Mouse (Mus musculus): ENCODE results near the gene Myl4.
A peak's percentile ranks its signal among the peaks of the same experiment; 100 is the strongest.

Gene Myl4

DNA sequence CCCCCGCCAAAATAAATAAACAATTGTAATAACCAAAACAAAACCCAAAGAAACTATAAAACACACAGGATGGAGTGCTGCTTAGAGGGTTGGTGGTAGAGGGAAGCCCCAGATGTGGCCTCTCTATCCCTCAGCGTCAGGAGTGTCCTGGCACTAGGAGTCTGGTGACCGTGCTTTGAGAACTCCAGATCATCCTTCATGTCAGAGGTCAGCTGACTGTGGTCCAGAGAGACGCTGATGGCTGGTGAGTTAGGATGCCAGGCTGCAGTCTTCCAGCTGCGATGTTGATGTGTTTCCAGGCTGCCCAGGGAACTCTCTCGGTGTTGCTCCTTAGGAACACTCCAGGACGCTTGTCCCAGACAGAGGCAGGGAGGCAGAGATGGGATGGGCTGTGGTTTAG is 21.6 kb downstream of the Myl4 start:
- no peak for DNase-seq

DNA sequence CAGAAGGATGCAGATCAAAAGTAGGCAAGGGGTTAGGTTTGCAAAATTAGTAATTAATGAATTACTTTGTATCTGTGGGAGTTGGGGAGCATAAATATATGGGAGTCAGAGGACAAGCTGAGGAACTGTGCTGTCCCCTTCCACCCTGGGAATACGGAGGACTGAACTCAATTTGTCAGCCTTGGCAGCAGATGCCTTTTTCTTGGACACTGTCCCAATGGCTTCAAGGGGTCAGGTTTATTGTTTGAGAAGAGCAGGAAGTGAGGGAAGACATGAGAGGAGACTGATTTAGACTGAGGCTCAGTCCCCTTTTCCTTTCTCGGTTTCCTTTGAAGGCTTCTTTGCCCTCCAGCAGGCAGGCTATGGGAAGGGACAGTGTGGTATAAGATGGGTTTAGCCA is 22.1 kb downstream of the Myl4 start:
- no peak for DNase-seq

DNA sequence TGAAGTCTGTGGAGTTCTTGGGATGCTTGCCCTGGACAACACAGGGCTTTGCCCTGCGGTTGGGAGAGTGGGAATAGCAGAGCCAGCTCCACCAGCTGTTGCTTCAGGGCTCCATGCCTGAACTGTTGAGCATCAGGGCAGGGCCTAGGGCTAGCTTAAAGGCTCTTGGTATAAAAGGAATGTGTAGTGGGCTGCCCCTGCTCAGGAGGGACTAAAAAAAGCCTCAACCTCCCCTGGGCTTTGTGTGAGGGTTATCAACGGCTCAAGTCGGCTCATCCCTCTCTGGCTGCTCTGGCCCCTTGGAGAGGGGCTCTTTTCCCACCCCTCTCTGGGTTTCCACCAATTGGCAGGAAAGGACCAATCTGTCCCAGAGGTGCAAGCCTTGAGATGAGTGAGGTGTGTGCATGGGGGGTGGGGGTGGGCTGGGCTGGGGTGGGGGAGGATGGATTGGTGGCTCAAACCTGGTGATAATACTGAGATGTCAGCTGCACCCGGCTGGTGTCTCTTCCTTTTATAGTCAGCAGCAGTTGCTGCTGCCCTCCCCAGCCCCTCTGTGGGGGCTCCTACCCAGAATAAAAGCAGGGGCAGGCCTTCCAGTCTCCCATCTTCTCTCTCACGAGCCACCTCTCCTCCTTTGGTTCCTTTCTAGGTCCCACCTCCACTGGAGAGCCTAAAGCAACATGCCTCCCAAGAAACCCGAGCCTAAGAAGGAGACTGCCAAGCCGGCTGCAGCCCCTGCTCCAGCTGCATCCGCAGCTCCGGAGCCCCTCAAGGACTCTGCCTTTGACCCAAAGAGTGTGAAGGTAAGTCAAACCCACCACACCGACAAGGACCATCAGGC is 26.5 kb downstream of the Myl4 start:
- DNase-seq: no peak

DNA sequence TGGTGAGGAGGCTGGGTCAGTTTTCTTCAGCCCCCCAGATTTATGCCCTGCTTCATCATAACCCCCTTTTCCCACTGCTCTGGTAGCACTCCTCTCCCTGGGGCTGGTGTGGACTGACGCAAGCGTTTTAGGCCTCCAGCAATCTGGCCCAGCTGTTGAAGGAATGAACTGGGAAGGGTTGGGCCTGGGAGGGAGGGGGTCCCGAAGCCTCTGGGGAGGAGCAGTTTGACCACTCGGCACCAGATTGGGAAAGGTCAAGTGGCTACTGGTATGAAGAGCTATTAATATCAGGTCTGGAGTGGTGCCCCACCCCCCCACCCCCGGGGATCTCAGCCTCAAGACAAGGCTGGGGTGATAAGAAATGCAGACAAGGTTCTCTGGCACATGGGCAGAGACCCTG is 27.6 kb downstream of the Myl4 start:
- no peak for DNase-seq

GRCm38 (mm10) chr11:104579084-104579483 is 28.6 kb downstream of the Myl4 start:
- no peak for DNase-seq

- DNase-seq: no peak
Measured at GRCm38 (mm10) chr11:104579575-104579974, 29.1 kb downstream of the Myl4 start.

DNA sequence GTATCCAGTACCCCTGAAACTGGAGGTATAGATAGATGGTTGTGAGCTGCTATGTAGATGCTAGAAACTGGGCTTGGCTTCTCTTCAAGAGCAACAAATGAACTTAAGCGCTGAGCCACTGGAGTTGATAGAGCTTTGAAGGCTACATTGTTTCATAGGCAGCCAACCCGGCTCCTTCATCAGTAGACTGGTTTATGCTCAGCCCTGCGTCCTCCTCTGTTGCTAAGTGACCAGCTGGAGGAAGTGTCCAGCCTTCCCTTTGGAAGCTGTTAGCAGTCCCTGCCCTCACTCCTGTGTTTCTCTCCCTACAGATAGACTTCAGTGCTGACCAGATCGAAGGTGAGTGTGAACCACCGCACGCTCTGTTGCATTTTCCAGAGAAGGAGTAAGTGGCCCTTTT is 29.6 kb downstream of the Myl4 start:
- DNase-seq: no peak

GRCm38 (mm10) chr11:104580606-104581005 is 30.1 kb downstream of the Myl4 start:
- no peak for DNase-seq

- DNase-seq: no peak
Measured at GRCm38 (mm10) chr11:104581446-104582307, 31.2 kb downstream of the Myl4 start.

DNA sequence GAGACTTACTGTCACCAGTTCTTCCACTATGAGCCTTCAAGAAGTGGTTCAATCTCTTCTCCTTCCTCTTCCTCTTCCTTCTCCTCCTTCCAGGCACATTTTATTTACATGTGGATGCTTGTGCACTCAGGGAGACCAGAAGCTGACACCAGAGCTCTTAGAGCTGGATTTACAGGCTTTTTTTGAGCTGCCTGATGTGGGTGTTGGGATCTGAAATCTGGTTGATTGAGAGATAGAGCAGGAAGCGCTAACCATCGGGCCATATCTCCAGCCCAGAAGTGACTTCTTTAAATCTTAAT is 31.8 kb downstream of the Myl4 start:
- DNase-seq: no peak

DNA sequence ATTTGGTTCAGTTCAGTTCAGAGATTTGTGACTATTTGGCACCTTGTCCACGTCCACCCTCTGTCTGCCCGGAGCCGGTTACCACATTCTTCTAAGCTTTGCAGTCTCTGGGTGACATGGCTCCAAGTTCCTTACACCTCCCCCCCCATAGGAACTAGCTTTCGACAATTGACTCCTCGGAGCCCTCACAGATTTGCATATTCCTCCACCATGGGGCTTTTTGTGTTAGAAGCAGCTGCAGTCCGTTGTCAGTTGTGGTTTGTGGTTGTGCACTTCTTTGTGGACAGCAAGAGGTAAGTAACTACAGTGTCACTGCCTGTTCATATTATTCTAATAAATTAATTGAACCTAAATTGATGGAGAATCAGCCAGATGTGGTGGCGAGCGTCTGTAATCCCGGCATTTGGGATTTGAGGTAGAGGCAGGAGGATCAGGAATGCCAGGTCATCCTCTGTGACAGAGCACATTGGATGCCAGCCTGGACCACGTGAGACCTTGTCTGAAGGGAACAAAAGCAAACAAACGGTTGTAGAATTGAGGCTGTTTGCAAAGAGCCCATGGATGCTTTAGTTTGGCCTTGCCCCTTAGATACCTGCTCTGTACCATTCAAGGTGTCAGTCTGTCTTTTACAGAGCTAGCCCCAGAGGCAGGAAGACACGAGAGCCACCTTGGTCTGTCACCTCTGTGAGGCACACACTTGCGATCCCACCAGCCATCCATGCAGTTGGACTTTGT is 32.3 kb downstream of the Myl4 start:
- DNase-seq: no peak

DNA sequence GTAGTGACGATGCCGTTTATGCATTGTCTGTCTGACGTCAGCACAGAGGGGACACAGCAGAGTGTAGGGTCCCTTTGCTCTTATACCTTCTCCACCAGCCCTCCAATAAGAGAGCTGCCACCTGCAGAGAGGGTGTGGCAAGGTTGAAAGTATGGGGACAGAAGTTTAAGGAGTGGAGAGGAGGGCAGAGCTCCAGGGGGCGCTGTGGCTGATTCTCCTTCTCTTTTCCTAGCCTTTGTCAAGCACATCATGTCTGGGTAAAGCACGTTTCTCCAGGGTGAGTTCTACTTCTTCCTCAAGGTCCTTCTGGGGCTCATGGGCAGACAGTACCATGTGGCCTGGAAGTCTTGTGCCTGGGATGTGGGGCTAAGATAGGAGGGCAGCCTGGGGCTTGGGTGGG is 35.0 kb downstream of the Myl4 start:
- DNase-seq: no peak

DNA sequence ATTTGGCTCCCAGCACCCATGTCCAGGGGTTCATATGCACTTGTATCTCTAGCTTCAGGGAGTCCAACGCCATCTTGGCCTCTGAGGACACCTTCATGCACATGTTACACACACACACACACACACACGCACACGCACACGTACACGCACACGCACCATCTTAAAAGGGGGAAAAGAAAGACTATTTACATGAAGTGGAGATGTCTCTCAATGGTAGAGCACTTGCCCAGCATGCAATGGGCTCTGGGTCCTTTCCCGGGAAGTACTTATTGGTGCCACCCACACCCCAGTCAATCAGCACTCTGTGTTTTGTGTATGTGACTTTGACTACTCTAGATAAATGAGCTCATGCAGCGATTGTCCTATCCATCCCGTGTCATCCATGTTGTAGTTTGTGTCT is 37.4 kb downstream of the Myl4 start:
- no peak for DNase-seq

GRCm38 (mm10) chr11:104588513-104588912 is 38.0 kb downstream of the Myl4 start:
- DNase-seq: no peak

DNA sequence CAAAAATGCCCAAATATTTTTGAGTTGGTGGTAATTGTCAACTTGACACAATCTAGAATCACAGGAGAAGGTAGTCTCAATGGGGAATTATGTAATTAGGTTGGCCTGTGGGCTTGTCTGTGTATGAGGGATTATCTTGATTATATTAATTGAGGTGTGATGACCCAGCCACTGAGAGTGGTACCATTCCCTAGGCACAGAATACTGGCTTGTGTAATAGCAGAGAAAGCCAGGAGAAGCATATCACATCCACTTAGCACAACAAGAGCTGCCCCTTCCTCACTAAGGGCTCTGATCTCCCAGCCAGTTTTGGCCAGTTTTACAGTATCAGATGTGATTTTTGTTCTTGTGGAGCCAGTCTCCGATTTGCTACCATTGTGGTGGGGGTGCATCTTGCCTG is 39.1 kb downstream of the Myl4 start:
- no peak for DNase-seq

DNA sequence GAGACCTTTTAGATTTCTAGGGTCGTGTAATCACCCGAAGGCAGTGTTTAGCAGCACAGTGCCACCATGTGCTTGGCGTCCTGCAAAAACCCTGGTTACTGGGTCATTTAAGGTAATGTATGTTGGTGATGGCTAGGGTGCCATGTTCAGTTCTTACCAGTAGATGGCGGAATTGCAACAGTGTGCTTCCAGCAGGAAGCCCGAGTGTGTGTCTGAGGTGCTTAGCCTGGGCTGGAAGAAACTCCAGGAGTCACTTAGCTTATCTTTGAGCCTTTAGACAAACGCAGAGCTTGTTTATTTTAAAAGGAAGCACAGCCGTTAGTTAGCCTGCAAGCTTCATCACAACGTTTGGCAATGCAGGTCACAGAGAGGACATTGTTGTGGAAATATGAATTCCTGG is 39.7 kb downstream of the Myl4 start:
- DNase-seq: peak; percentile 87

DNA sequence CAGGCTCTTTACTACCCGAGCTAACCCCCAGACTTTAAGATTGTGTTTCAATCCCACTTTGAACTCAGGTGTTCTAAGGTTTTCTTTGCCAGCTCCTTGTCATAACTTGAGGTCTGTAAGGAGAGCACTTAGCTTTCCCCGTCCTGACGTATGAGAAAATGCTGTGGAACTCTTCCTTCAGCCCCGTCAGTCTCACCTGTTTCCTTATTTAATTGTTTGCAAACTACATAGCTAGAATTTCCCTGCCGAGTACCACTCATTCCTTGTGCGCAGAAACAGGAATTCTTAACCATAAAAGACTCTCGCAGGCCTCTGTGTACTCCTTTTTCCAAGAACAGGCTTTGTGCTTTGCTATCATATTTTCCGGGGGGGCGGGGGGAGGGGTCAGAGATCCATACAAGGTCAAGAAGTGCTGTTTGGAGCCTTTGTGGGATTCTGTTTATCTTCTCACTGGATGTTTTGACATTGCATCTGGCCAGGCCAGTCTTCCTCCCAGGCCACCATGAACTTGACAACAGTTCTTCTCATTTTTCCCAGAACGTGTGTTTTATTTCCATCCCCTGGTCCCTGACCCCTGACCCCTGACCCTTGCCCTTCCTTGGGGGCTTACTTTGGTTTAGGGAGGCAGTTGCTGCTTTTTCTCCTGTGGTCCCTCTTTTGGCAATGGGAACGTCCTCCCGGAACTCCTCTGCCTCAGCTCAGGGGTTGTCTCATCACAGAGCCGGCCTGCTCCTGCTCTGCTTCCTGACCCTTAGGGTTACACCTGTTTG is 41.8 kb downstream of the Myl4 start:
- peak; percentile 25 for DNase-seq

DNA sequence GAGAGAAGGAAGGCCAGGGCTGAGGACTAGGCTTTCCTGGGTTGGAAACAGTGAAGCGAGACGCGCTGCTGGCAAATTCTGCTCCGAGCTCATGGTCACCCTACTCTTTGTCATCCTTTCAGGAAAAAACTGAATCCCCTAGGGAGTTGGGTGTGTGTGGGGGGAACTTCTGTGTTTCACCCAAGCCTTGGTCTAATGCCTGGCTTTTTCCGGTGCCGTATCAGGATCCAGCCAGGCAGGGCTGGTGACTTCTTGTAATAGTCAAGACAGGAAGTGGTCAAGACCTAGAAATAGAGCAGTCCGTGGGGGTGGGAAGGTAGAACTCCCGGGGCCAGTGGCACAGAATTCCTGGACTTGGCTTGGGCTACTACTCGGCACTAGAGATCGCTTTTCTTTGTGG is 45.9 kb downstream of the Myl4 start:
- no peak for DNase-seq

- peak; percentile 55 for DNase-seq
Measured at GRCm38 (mm10) chr11:104599265-104599945, 48.9 kb downstream of the Myl4 start.

DNA sequence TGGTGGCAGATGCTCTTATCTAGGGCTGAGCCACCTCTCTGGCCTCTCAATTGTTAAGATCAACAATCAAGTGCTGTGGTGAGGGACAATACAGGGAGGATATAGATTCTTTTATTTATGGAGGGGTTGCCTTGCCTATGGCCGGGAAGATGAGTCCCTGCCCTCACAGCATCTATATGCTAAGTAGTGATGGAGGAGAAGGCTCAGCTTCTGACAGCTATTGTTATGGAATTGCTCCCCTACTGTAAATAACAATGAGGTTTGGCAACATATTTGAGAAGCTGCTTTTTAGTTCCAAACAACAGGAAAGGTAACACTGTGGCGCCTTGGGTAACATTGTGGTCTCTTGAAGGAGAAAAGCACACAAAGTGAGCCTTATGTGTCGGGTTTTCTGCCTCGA is 50.2 kb downstream of the Myl4 start:
- no peak for DNase-seq

DNA sequence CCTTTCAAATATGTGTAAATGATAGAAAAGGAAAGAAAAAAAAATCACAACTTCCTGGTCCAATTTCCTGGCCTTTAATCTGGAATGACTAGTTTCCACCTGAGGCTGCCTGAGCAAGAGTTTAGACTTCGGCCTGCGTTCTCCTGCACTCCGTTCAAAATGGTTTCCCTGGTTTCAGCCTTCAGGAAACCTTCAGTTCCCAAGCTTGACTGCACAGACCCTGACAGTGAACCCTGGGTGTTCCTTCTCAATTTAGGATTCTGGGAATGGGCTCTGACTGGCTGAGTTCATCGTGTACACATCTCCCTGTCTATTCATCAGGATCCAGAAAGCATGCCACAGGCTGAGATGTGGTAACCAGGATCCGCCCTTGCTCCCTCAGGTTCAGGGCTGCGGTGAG is 53.7 kb downstream of the Myl4 start:
- no peak for DNase-seq
